Mouse (Mus musculus) heart, embryonic 16.5 days (tissue): ENCODE measurements around the gene Olfr465-ps1. TPM values are rescaled to one million over a fixed set of nuclear protein-coding genes. Genes with fewer than 3 reads are reported as not detected.

Experiments
- ATAC-seq: fragments of 200-750 bp; cut with Nextera tagmentation; replicated peaks from 2 replicates; pipeline ENCODE4 v1.8.0; 2017; ENCODE audit warnings: moderate number of reproducible peaks; ENCODE audit not compliant: insufficient read depth, low FRiP score; ENCODE audit errors: extremely low read depth
- H3K27ac ChIP-seq: fragments of 300-500 bp; sonication (generic); 2 replicates; pipeline ENCODE4 v1.5.1; 2014; ENCODE audit warnings: mild to moderate bottlenecking, low read length, control low read depth, moderate library complexity
- H3K27me3 ChIP-seq: fragments of 300-500 bp; sonication (generic); 2 replicates; pipeline ENCODE4 v1.6.1; 2014; ENCODE audit warnings: low read length, mixed read lengths; ENCODE audit not compliant: control insufficient read depth, insufficient read depth
- H3K36me3 ChIP-seq: fragments of 300-500 bp; sonication (generic); 2 replicates; pipeline ENCODE4 v1.6.1; 2014; ENCODE audit not compliant: control insufficient read depth, insufficient read depth
- H3K4me1 ChIP-seq: fragments of 300-500 bp; sonication (generic); 2 replicates; pipeline ENCODE4 v1.6.1; 2014; ENCODE audit warnings: low read length, mixed read lengths; ENCODE audit not compliant: control insufficient read depth, insufficient read depth
- H3K4me2 ChIP-seq: fragments of 300-500 bp; sonication (generic); 2 replicates; pipeline ENCODE4 v1.6.1; 2014; ENCODE audit warnings: low read depth, mild to moderate bottlenecking, control low read depth, low read length
- H3K4me3 ChIP-seq: fragments of 300-500 bp; sonication (generic); 2 replicates; pipeline ENCODE4 v1.5.1; 2014; ENCODE audit warnings: mild to moderate bottlenecking, control low read depth, low read length
- H3K9ac ChIP-seq: fragments of 300-500 bp; sonication (generic); 2 replicates; pipeline ENCODE4 v1.6.1; 2014; ENCODE audit warnings: low read length, control low read depth
- H3K9me3 ChIP-seq: fragments of 300-500 bp; sonication (generic); replicated peaks from 2 replicates; pipeline ENCODE4 v1.6.1; 2016; ENCODE audit warnings: low read length; ENCODE audit not compliant: control insufficient read depth
- WGBS: fragments of 180-500 bp; shearing (Covaris S2); extraction: QIAGEN DNeasy Blood & Tissue Kit; methylation state at CpG from one replicate; pipeline ENCODE4 v1.1.7; 2014; 5-methylcytosine and 5-hydroxymethylcytosine counted together
- polyA plus RNA-seq: library from polyadenylated mRNA; unstranded; fragments of >200 nt; fragmentation: Nextera tagmentation; extraction: Ambion mirVana; gene quantifications from 2 replicates; pipeline ENCODE4 v1.2.1, GENCODE M21; 2015

The Olfr465-ps1 gene
- polyA plus RNA-seq, 1 experiment from 2014 or later: not detected

DNA sequence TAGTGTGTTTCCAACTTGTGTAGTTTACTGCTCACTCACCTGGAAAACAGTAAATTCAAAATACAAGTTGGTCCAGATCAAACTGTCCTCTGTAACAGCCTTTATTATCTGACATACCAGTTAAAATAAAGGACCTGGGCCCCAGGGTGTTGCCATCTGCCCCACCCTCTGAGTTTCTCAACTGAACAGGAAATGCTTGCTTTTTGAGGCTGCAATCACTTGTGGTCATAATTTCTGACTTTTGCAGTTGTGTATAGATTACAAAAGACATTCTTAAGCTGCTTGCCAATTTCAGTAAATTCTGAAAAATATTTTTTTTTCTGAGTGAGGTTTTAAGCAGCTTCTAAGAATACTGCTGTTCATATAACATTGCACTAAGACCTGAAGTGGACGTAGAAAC is 15.8 kb upstream of the Olfr465-ps1 start:
- 64% methylated on average over 1 of the region's 1 CpGs for WGBS
- Histone ChIP-seq H3K27me3 (no peaks in the 10 kb centered on the region), H3K4me3 (no peak overlapping the region), H3K27ac (no peak overlapping the region), H3K9ac (no peak overlapping the region), H3K4me1 (no peaks in the 10 kb centered on the region), H3K36me3 (no peaks in the 10 kb centered on the region), H3K9me3 (no peaks in the 10 kb centered on the region; the same call in 1 of the 2 replicates), H3K4me2 (no peak overlapping the region)
- no peak for ATAC-seq

DNA sequence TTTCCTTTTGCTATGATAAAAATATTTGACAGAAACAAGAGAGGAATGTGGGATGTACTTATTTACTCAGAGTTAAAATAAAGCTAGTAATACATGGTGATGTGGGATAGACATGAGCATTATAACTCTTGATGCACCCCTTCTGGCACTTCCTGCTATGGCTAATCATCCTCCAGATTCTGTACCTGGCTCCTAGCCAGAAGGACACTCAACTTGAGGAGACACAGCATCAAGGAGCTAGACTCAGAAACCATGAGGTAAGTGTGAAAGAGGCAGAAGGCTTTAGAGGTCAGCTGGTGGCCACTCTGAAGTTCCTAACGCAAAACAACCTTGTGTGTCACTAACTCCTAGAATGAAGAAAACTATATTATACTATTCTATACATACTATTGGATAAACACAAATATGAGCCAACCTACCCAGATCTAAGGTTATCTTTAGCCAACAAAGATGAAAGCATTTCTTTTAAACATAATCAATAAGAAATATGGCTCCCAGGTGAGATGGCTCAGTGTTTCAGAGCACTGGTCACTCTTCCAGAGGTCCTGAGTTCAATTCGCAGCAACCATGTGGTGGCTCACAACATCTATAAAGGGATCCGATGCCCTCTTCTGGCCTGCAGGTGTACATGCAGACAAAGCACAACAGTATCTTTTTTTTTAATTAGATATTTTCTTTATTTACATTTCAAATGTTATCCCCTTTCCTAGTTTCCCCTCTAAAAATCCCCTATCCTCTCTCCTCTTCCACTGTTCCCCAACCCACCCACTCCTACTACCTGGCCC is 10.6 kb upstream of the Olfr465-ps1 start:
- H3K9me3 ChIP-seq: no peaks in the 10 kb centered on the region
- no peak overlapping the region for H3K4me3 ChIP-seq
- no peaks in the 10 kb centered on the region for H3K4me1 ChIP-seq
- no peak overlapping the region for H3K4me2 ChIP-seq
- no peaks in the 10 kb centered on the region for H3K36me3 ChIP-seq
- no peaks in the 10 kb centered on the region for H3K27me3 ChIP-seq
- no peak overlapping the region for H3K27ac ChIP-seq
- ATAC-seq: no peak; the same call in 1 of the 2 replicates
- WGBS: 50% methylated on average over 3 of the region's 3 CpGs
- no peak overlapping the region for H3K9ac ChIP-seq

DNA sequence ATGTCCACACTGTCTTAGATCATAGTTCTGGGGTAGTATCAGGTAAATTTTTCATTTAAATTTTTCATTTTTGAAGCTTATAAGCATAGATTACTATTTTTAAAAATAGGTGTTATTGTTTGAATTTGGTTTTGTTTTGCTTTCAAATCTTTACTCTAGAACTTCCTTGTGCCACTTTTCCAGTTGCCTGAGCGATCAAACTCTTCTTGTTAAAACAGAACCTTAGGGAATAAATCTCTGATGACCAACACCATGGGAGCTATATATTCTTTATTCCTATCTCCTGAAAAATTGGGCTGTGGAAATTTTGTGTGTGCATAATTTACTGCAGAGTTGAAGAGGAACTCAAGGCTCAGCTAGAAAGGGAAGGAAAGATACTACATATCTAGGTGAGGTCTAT is 12.1 kb downstream of the Olfr465-ps1 start, which contains the start of gene Olfr466:
Olfr466 (plus strand) TSS at position 301 of the 400 bp plus-strand sequence.
- Histone ChIP-seq H3K27me3 (no peaks in the 10 kb centered on the region), H3K36me3 (no peaks in the 10 kb centered on the region), H3K9ac (no peak within 1 kb of the TSS), H3K4me3 (no peak within 1 kb of the TSS), H3K9me3 (no peaks in the 10 kb centered on the region), H3K27ac (no peak within 1 kb of the TSS), H3K4me2 (no peak within 1 kb of the TSS), H3K4me1 (no peaks in the 10 kb centered on the region)
- ATAC-seq: no peak
- WGBS: 62% methylated on average over 1 of the region's 1 CpGs

DNA sequence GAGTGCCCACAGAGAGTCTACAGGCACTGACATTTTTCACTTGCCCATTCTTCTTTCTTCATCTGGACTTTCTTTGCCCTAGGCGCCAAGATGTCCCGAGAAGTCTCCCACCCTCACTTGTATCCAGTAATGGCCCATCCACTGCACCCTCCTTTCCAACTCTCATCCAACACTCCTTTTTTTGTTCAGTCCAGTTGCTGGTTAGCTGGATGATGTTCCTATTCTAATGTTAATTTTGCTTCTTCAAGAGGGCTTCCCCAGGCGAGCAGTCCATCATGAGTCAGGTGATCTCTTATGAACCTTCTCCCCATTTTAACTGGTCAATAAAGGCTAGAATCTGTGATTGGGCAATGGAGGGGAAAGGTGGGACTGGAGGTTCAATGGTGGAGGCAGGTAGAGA is 36.2 kb downstream of the Olfr465-ps1 start:
- no peaks in the 10 kb centered on the region for H3K9me3 ChIP-seq
- 75% methylated on average over 3 of the region's 3 CpGs for WGBS
- no peaks in the 10 kb centered on the region for H3K4me1 ChIP-seq
- no peaks in the 10 kb centered on the region for H3K36me3 ChIP-seq
- no peak overlapping the region for H3K9ac ChIP-seq
- no peak overlapping the region for H3K4me2 ChIP-seq
- H3K27ac ChIP-seq: no peak overlapping the region
- H3K27me3 ChIP-seq: no peaks in the 10 kb centered on the region
- H3K4me3 ChIP-seq: no peak overlapping the region
- no peak for ATAC-seq

DNA sequence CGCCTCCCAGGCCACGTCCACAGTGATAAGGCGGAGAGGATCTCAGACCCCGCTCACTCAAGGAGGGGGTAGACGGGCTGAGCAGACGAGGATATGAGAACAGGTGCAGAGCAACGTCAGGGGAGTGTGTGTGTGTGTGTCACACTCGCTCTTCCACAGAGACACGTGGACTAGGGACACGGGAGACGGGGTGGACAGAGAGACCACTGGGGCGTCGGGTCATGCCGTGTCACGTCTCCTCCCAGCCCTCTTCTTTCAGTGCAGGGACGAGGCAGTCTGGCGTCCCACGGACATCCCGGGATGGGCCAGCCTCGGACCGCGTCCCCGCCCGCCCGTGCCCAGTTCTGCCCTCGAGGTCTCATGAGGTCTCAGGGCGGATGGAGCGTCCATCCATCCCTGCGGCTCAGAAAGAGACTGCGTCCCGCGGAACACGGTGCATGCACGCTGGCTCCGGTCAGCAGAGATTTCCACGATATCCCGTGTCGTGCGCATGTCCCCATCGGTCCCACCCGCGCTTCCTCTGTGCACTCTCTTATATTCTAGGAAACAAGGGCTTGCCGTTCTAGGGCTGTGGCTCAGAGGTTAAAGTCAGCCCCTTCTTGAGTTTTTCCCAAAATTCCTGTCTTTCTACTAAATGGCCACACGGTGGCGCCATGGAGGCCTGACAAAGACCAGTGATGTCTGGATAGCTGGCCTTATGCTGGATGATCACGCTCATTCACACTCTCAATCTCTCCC is 38.0 kb downstream of the Olfr465-ps1 start:
- ATAC-seq: no peak
- Histone ChIP-seq H3K4me1 (no peaks in the 10 kb centered on the region), H3K4me2 (peak overlapping the region; percentile 59), H3K27me3 (no peaks in the 10 kb centered on the region), H3K36me3 (no peaks in the 10 kb centered on the region), H3K9me3 (no peaks in the 10 kb centered on the region), H3K9ac (no peak overlapping the region), H3K4me3 (peak overlapping the region; percentile 32), H3K27ac (no peak overlapping the region)
- 17% methylated on average over 46 of the region's 46 CpGs for WGBS

DNA sequence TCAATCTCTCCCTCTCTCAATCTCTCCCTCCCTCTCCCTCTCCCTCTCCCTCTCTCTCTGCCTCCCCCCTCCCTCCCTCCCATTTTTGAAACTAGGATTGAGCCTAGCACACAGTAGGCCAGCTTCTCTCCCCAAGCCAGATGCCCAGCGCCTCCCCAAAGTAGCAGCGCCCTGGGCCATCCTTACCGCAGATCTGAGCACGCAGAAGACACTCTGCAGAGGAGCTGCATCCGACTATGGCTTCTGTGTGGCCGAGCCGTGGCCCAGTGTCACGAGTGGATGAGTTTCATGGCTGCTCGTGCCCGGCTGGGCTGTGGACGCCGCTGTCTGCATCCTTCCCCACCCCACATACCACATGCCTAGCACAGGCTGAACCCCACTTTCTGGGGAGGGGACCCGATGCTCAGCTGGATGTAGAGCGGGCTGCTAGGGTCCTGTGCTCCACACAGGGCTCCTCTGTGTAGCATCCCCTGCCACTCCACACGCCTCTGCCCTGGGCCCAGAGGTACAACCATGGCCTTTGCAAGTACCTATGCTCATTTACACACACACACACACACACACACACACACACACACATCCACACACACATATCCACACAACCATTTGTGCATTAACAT is 38.7 kb downstream of the Olfr465-ps1 start:
- no peak overlapping the region for H3K4me2 ChIP-seq
- no peaks in the 10 kb centered on the region for H3K36me3 ChIP-seq
- 58% methylated on average over 15 of the region's 15 CpGs for WGBS
- no peaks in the 10 kb centered on the region for H3K4me1 ChIP-seq
- H3K27ac ChIP-seq: no peak overlapping the region
- H3K9ac ChIP-seq: no peak overlapping the region
- ATAC-seq: no peak
- H3K27me3 ChIP-seq: no peaks in the 10 kb centered on the region
- H3K9me3 ChIP-seq: no peaks in the 10 kb centered on the region
- no peak overlapping the region for H3K4me3 ChIP-seq

Other genes starting within 250 kb of the Olfr465-ps1 start
- gene Cntnap3, start 234.1 kb upstream of the Olfr465-ps1 start, polyA plus RNA-seq: 0.04 TPM in 1 of 2 replicates, not detected in the other
- gene Spata31, start 220.7 kb upstream of the Olfr465-ps1 start, polyA plus RNA-seq: not detected in 2 replicates
- gene Spata31d1c, start 105.0 kb upstream of the Olfr465-ps1 start, polyA plus RNA-seq: not detected in 2 replicates
- not detected in 2 replicates for gene Prss47, start 85.3 kb upstream of the Olfr465-ps1 start, polyA plus RNA-seq
- 36.1 and 38.4 TPM in 2 replicates for gene Mfsd14b, start 25.1 kb upstream of the Olfr465-ps1 start, polyA plus RNA-seq
- not detected in 2 replicates for gene Olfr466, start 12.2 kb downstream of the Olfr465-ps1 start, polyA plus RNA-seq
- gene Nlrp4f, start 67.9 kb downstream of the Olfr465-ps1 start, polyA plus RNA-seq: not detected in 2 replicates
- not detected in 2 replicates for gene Gm10775, start 121.5 kb downstream of the Olfr465-ps1 start, polyA plus RNA-seq
- gene Zfp369, start 140.7 kb downstream of the Olfr465-ps1 start, polyA plus RNA-seq: 8.4 and 8.7 TPM in 2 replicates